Mouse (Mus musculus): ENCODE results near the gene Ncor1.

Gene Ncor1

GRCm38 (mm10) chr11:62266466-62267214 lies 191.7 kb downstream of the Ncor1 start:
- no peak for DNase-seq (ENCODE audit: low spot score in 2 of 2)
